Mouse (Mus musculus) 416B (cell line): ENCODE data around the gene St3gal3.

Source experiments
- DNase-seq: peaks from one replicate; pipeline ENCODE4 v3.0.0; 2011; ENCODE audit warnings: low read depth

St3gal3 gene

GRCm38 (mm10) chr4:117894601-117895000 lies 240.1 kb downstream of the St3gal3 start:
- DNase-seq: no peak

GRCm38 (mm10) chr4:117893376-117893775 lies 241.3 kb downstream of the St3gal3 start:
- DNase-seq: peak; percentile 64

- peak; percentile 94 for DNase-seq
These were observed 243.0 kb downstream of the St3gal3 start, which contains the start of gene Dph2 for GRCm38 (mm10) chr4:117891738-117892161. Gene Dph2 (minus strand): TSS chr4:117892032.

- DNase-seq: no peak
These were observed 244.0 kb downstream of the St3gal3 start for GRCm38 (mm10) chr4:117890750-117891149.

GRCm38 (mm10) chr4:117890031-117890430 lies 244.7 kb downstream of the St3gal3 start:
- no peak for DNase-seq

GRCm38 (mm10) chr4:117889471-117889870 lies 245.2 kb downstream of the St3gal3 start:
- DNase-seq: no peak

GRCm38 (mm10) chr4:117887920-117888319 lies 246.8 kb downstream of the St3gal3 start:
- DNase-seq: no peak

- DNase-seq: peak; percentile 85
These were observed 247.6 kb downstream of the St3gal3 start, which contains the start of gene Atp6v0b for GRCm38 (mm10) chr4:117887133-117887532. Gene Atp6v0b (minus strand): TSS chr4:117887333.

GRCm38 (mm10) chr4:117886644-117887043 lies 248.1 kb downstream of the St3gal3 start:
- peak; percentile 62 for DNase-seq

- DNase-seq: no peak
These were observed 248.7 kb downstream of the St3gal3 start for GRCm38 (mm10) chr4:117885994-117886393.

- DNase-seq: no peak
These were observed 249.6 kb downstream of the St3gal3 start for GRCm38 (mm10) chr4:117885093-117885492.

- DNase-seq: no peak
These were observed 250.6 kb downstream of the St3gal3 start for GRCm38 (mm10) chr4:117884146-117884545.

- no peak for DNase-seq
These were observed 251.7 kb downstream of the St3gal3 start, which contains the start of gene B4galt2 for GRCm38 (mm10) chr4:117882701-117883691. Gene B4galt2 (minus strand): TSS chr4:117883487.
